Mouse (Mus musculus) CD4-positive, CD25-positive, alpha-beta regulatory T cell, adult 2 months (primary cell): ENCODE data around the gene Plin1.
A peak's percentile ranks its signal among the peaks of the same experiment; 100 is the strongest.

Experiments used
- DNase-seq: peaks from one replicate; pipeline ENCODE4 v3.0.0-alpha.2; 2012; ENCODE audit warnings: low read depth, low spot score

Plin1 gene

DNA sequence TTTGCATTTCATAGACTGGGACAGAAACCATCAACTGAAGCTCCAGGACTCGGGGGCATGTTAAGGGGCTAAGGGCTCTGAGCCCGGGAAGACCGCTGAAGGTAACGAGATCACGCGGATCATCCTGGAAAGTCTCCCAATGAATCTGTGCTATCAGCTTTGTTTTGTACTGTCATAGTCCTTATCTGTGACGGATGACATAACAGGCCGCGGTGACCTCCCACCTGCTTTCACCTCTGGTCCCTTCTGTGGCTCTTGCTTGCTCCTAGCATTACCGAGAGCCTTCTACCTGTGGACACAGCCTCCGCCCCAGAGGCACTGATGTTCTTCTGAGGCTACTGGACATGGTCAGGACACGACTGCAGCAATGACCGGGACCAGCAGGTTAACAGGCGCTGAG, 3.8 kb upstream of the Plin1 start:
- no peak for DNase-seq

GRCm38 (mm10) chr7:79734563-79734962, 1.9 kb upstream of the Plin1 start:
- DNase-seq = no peak

DNA sequence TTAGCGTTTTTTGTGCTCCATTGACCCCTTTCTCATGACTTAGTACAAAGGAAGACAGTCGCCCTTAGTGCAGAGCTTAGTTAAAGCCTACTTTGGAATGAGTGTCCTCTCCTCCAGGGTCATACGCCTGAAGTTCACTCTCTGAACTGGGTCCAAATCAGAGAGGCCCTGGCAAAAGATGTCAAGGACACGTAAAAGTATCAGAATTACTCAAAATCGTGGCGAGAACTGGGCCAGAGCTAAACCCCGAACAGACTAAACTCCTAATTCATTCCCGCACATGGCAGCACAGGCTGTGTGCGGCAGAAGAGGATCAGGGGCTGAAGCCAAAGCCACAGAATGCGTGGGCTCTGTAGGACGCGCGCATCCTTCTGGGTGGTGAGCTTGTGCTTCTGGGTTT, 1.3 kb downstream of the Plin1 start:
- no peak for DNase-seq

DNA sequence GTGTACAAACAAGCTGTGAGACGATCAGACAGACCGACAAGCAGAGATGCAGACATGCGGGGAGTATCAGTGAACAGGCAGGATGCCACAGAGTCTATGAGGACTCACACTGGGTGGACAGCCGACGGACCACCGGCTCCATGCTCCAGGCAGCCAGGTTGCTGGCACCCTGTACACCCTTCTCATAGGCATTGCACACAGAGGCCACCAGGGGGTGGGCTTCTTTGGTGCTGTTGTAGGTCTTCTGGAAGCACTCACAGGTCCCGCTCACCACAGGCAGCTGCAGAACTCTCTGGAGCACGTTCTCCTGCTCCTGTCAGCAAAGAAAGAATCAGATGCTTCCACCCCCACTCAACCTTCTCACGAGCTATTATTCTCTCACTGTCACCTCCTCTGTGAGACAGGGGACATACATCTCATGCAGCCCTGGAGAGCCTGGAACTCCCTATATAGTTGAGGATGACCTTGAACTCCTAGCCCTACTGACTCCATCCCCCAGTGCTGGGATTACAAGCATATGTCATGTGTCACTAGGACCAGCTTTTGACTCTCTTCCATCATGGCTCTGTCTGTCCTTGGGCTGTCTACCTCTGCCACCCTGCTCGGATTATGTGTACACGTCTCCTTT, 2.8 kb downstream of the Plin1 start:
- DNase-seq = peak; percentile 56

DNA sequence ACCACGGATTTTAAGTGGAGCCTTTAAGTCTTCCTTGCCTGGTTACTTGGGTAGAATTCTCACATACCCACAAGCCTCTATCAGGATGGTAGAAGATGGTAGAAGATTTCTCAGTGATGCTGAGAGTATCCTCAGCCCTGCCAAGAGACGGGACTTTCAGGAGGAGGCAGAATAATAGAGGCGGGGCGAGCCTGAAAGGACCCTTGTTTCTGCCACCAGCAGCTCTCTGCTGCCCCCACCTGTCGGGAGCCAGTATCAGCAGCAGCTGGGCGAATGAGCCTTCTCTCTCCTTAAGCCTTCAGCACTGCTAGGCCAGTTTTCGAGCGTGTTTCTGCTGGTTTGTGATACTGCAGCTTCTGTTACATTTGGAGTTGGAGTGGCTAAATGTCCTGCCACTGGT, 3.5 kb downstream of the Plin1 start:
- peak; percentile 84 for DNase-seq

GRCm38 (mm10) chr7:79728219-79728618, 4.5 kb downstream of the Plin1 start:
- DNase-seq = peak; percentile 83

DNA sequence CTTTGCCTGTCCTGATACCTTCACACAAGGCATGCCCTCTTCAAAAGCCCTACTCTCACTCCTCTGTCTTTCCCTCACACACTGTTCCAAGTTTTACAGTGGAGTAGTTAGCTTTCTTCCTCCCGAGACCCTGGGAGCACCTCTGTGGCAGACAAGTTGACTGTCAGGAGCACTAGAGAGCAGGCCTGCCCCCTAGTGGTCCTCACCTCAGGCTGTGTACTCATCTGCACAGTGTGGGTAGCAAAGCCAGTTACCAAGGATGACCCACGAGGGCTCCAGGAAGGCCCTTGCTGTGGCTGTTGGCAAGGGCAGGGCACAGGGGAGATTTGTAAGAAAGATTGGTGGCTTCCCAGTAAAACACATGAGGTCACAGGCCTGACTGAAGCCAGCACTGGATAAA, 5.6 kb downstream of the Plin1 start:
- DNase-seq = peak; percentile 80

DNA sequence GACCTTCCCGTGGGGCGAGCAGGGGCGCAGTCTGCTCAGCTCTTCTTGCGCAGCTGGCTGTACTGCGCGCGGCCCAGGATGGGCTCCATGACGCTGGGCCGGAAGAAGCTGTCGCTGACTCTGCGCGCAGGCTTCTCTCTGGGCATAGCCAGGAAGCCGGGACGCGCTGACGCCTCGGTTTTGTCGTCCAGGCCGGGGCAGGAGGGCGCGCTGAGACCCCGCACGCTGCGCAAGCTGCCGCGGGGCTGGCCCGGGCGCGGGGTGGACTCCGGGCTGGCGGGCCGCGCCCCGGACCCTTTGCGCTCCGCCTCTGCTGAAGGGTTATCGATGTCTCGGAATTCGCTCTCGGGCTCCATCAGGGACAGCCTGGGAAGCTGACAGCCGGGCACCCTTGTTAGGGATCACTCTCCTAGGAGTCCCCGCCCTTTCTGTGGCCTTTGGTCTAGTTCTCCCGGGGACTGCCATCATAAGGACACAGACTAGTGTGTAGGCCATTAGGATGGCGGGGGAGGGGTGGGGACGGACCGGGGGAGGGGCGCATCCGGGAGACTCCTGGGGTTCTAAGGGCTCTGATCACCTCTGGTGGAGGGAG, 11.2 kb downstream of the Plin1 start:
- peak; percentile 80 for DNase-seq

GRCm38 (mm10) chr7:79715187-79715981, 17.3 kb downstream of the Plin1 start, which contains the start of gene Kif7:
Gene Kif7 (minus strand): TSS chr7:79715720.
- peak; percentile 83 for DNase-seq

GRCm38 (mm10) chr7:79710831-79711230, 21.9 kb downstream of the Plin1 start:
- no peak for DNase-seq

DNA sequence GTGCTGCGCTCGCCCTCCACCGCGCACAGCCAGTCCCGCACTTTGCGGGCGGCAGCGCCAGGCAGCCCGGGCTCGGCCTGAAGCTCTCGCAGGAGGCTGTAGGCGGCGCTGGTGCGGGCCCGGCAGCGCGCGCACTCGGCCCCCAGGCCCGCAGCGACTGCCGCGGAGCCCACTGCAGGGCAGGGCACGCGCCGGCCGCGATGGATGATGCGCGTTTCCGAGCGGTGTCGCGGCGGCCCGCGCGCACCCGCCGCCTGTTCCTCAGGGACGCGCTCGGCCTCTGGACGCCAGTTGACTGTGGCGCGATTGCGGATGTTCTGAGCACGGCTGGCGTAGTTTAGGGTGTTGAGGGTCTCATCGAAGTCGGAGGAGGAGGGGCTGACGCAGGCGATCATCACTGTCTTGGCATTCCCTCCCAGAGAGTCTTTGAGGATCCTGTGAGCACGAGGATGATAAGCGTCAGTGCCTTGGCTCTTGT, 22.5 kb downstream of the Plin1 start:
- peak; percentile 30 for DNase-seq

- no peak for DNase-seq
Measured at GRCm38 (mm10) chr7:79705210-79705609, 27.5 kb downstream of the Plin1 start.

DNA sequence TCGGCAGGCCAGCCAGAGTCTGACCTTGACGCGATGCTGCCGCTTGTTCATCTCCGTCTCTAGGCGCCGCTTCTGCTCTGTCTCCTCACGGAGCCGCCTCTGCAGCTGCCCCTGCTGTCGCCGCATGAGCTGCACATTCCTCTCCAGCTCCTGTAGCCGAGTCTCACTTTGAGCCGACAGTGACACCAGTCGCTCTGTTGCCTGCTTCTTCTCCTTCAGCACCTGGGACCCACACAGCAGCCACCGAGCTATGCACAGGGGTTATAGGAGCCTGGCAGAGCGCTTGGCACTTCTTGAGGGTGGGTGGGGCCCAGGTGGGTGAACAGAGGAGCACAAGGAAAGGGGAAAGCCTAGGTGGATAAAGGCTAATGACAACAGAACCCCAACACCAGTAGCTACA, 29.9 kb downstream of the Plin1 start:
- DNase-seq = no peak

DNA sequence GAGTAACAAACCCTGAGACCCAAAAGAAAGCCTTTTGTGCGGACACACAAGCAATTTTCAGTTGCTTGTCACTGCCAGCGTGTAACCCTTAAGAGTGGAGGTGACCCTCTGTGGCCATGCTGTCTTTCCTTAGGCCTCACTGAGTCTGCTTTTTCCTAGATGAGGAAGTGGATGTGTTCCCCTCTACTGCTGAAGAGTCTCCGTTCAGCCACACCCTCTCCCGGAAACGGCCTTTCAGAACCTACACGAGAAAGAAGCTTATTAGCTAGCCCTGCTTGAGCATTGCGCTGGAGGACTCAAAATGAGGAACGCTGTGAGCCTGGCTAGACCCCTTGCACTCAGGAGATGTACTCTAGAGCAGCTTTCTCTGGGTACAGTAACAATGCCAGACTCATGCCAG, 36.2 kb downstream of the Plin1 start:
- DNase-seq = no peak

DNA sequence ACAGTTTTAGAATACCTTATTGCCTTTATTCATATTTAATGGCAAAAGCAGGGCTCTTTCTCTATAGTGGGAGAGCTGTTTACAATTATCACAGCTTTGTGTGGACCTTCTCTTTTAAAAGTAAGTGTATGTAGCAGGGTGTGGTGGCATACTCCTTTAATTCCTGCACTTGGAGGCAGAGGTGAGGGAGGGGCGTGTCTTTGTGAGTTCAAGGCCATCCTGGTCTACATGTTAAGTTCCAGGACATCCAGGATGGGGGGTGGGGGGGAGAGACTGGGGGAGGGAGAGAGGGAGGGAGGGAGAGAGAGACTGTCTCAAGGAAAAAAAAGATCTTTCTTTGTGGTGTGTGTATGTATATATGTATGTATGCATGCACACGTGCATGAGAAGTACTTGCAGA, 52.5 kb downstream of the Plin1 start:
- no peak for DNase-seq

- DNase-seq = peak; percentile 41
Measured at GRCm38 (mm10) chr7:79679186-79679585, 53.5 kb downstream of the Plin1 start.

GRCm38 (mm10) chr7:79670900-79671604, 61.7 kb downstream of the Plin1 start:
- no peak for DNase-seq
